Mouse (Mus musculus): ENCODE measurements around the gene Prss53. TPM values are rescaled to one million over a fixed set of nuclear protein-coding genes. Genes with fewer than 3 reads are reported as not detected.
"Not testable (repeated sequence)": the region's sequence is repeated elsewhere in the genome, so short reads cannot be mapped to it uniquely, and the experiment has no call there.

Prss53 gene
- polyA plus RNA-seq, 1 experiment from 2014 or later: 0.98 TPM

GRCm38 (mm10) chr7:127867641-127868040 is 23.1 kb downstream of the Prss53 start:
- H3K27me3 ChIP-seq (replicated peaks): no peaks in the 10 kb centered on the region
- H3K4me1 ChIP-seq: 0 out of 2 replicates have a peak, but pooled peaks cover 4% of the 10 kb centered on the region
- ATAC-seq (ENCODE audit: low FRiP score, low read depth): no peak
- no peak overlapping the region for H3K27ac ChIP-seq
- no peak overlapping the region for H3K9ac ChIP-seq
- no peaks in the 10 kb centered on the region for H3K9me3 ChIP-seq
- 98% methylated on average over 18 of the region's 18 CpGs for WGBS
- H3K4me3 ChIP-seq: no peak overlapping the region
- no peak overlapping the region for H3K4me2 ChIP-seq (replicated peaks)
- peaks cover 55% of the 10 kb centered on the region for H3K36me3 ChIP-seq

GRCm38 (mm10) chr7:127866434-127866833 is 24.3 kb downstream of the Prss53 start:
- 94% methylated on average over 12 of the region's 12 CpGs for WGBS
- H3K9me3 ChIP-seq: no peaks in the 10 kb centered on the region
- no peak overlapping the region for H3K4me2 ChIP-seq (replicated peaks)
- H3K9ac ChIP-seq: no peak overlapping the region
- 0 out of 2 replicates have a peak, but pooled peaks cover 4% of the 10 kb centered on the region for H3K4me1 ChIP-seq
- no peaks in the 10 kb centered on the region for H3K27me3 ChIP-seq (replicated peaks)
- peaks cover 54% of the 10 kb centered on the region for H3K36me3 ChIP-seq
- no peak overlapping the region for H3K27ac ChIP-seq
- peak overlapping the region; percentile 4; the same call in 1 of the 2 replicates for H3K4me3 ChIP-seq
- ATAC-seq (ENCODE audit: low FRiP score, low read depth): no peak

DNA sequence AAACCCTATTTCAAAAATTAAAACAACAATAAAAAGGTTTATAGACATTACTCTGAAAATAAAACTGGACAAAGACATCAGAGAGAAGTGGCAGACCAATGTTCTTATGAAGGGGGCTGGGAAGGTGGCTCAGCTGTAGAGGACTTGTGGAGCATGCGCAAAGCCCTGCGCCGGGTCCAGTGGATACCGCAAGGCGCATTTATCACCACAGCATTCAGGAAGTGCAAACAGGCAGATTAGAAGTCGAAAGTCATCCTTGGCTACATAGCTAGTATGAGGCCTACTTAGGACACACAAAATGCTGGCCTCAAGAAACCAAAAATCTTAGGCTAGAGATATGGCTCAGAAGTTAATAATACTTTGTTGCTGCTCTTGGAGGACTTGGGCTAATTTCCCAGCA is 32.5 kb downstream of the Prss53 start:
- H3K9me3 ChIP-seq: no peaks in the 10 kb centered on the region
- 97% methylated on average over 6 of the region's 6 CpGs for WGBS
- H3K4me2 ChIP-seq (replicated peaks): no peak overlapping the region
- no peak overlapping the region for H3K9ac ChIP-seq
- H3K36me3 ChIP-seq: peaks cover 3% of the 10 kb centered on the region; the same call in 1 of the 2 replicates
- no peaks in the 10 kb centered on the region for H3K4me1 ChIP-seq
- no peak overlapping the region for H3K27ac ChIP-seq
- no peak overlapping the region for H3K4me3 ChIP-seq
- H3K27me3 ChIP-seq (replicated peaks): no peaks in the 10 kb centered on the region
- no peak for ATAC-seq (ENCODE audit: low FRiP score, low read depth)

DNA sequence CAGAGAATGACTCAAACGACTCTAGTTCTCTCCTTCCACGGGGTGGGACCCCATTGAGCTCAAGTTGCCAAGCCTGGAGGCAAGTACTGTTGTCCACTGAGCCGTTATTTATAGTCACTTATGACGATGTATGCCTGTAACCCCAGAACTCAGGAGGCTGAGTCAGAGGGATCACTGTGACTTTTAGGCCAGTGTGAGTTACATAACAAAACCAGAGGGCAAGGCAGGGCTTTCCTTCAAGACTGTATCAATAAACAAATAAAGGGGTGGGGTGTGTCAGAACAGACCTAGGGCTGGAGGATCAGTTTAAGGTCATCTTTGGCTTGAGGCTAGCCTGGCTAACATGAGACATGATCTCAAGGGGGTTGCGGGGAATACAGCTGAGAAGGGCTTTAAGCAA is 39.9 kb downstream of the Prss53 start:
- no peaks in the 10 kb centered on the region for H3K9me3 ChIP-seq
- H3K4me2 ChIP-seq (replicated peaks): no peak overlapping the region
- no peak for ATAC-seq (ENCODE audit: low FRiP score, low read depth)
- peaks cover 3% of the 10 kb centered on the region; the same call in 1 of the 2 replicates for H3K36me3 ChIP-seq
- H3K27me3 ChIP-seq (replicated peaks): no peaks in the 10 kb centered on the region
- no peak overlapping the region for H3K27ac ChIP-seq
- 70% methylated on average over 5 of the region's 5 CpGs for WGBS
- H3K4me1 ChIP-seq: no peaks in the 10 kb centered on the region
- no peak overlapping the region for H3K4me3 ChIP-seq
- H3K9ac ChIP-seq: no peak overlapping the region

GRCm38 (mm10) chr7:127849973-127850875 is 40.5 kb downstream of the Prss53 start:
- Histone ChIP-seq H3K27ac (no peak overlapping the region), H3K4me1 (no peaks in the 10 kb centered on the region), H3K9ac (no peak overlapping the region), H3K4me2 (replicated peaks) (no peak overlapping the region), H3K4me3 (no peak overlapping the region), H3K36me3 (peaks cover 3% of the 10 kb centered on the region; the same call in 1 of the 2 replicates), H3K27me3 (replicated peaks) (no peaks in the 10 kb centered on the region), H3K9me3 (no peaks in the 10 kb centered on the region)
- WGBS: 76% methylated on average over 6 of the region's 6 CpGs
- no peak for ATAC-seq (ENCODE audit: low FRiP score, low read depth)

- 0 out of 2 replicates have a peak overlapping the region, but pooled peaks have one; percentile 55 for H3K27ac ChIP-seq
- WGBS: under 1% methylated on average over 40 of the region's 40 CpGs
Observed at GRCm38 (mm10) chr7:127842001-127842718, 48.6 kb downstream of the Prss53 start.

GRCm38 (mm10) chr7:127841340-127842000 is 49.3 kb downstream of the Prss53 start:
- H3K9me3 ChIP-seq: no peaks in the 10 kb centered on the region
- peak overlapping the region; percentile 55 for H3K4me3 ChIP-seq
- H3K4me2 ChIP-seq (replicated peaks): peak overlapping the region; percentile 79
- no peaks in the 10 kb centered on the region for H3K27me3 ChIP-seq (replicated peaks)
- peak overlapping the region; percentile 58 for H3K9ac ChIP-seq
- peaks cover 7% of the 10 kb centered on the region; the same call in 1 of the 2 replicates for H3K4me1 ChIP-seq
- peak overlapping the region; percentile 55 for H3K27ac ChIP-seq
- under 1% methylated on average over 46 of the region's 46 CpGs for WGBS
- H3K36me3 ChIP-seq: no peaks in the 10 kb centered on the region; the same call in 1 of the 2 replicates
- ATAC-seq (ENCODE audit: low FRiP score, low read depth): peak; percentile 90

More at GRCm38 (mm10) chr7:127842001-127842718, 48.6 kb downstream of the Prss53 start:
- Histone ChIP-seq H3K36me3 (no peaks in the 10 kb centered on the region; the same call in 1 of the 2 replicates), H3K4me2 (replicated peaks) (peak overlapping the region; percentile 79), H3K4me3 (peak overlapping the region; percentile 55), H3K27me3 (replicated peaks) (no peaks in the 10 kb centered on the region), H3K9ac (peak overlapping the region; percentile 58), H3K9me3 (no peaks in the 10 kb centered on the region), H3K4me1 (peaks cover 7% of the 10 kb centered on the region; the same call in 1 of the 2 replicates)
- ATAC-seq (ENCODE audit: low FRiP score, low read depth): peak; percentile 61

DNA sequence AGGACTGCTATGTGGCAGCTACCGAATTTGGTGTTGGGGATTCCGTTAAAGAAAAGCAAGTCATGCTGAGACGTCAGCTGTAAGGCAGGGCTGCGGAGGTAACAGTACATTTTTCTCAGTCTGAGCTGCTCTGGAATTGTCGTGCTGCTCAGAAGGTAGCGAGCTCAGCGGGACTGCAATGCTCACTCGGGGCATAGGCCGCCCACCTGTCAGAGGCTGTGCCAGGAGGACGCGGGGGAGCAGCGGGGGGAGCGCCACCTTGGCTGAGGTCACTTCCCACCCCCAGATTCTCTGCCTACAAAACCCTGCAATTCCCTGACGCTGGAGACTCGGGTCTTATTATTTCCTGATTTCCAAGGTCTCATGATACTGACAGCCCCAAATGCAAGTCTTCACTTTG is 49.9 kb downstream of the Prss53 start:
- peaks cover 7% of the 10 kb centered on the region; the same call in 1 of the 2 replicates for H3K4me1 ChIP-seq
- WGBS: 7% methylated on average over 15 of the region's 15 CpGs
- H3K27ac ChIP-seq: 0 out of 2 replicates have a peak overlapping the region, but pooled peaks have one; percentile 54
- no peaks in the 10 kb centered on the region for H3K36me3 ChIP-seq
- no peak; the same call in 1 of the 2 replicates for ATAC-seq (ENCODE audit: low FRiP score, low read depth)
- no peaks in the 10 kb centered on the region for H3K27me3 ChIP-seq (replicated peaks)
- peak overlapping the region; percentile 55 for H3K4me3 ChIP-seq
- H3K9ac ChIP-seq: peak overlapping the region; percentile 58
- H3K9me3 ChIP-seq: no peaks in the 10 kb centered on the region
- peak overlapping the region; percentile 79 for H3K4me2 ChIP-seq (replicated peaks)

- not testable (repeated sequence) for H3K4me3 ChIP-seq; H3K4me2 ChIP-seq (replicated peaks)
- 80% methylated on average over 2 of the region's 2 CpGs for WGBS
Observed at GRCm38 (mm10) chr7:127840031-127840430, 50.7 kb downstream of the Prss53 start.

GRCm38 (mm10) chr7:127837878-127838277 is 52.9 kb downstream of the Prss53 start:
- not testable (repeated sequence) for H3K4me1 ChIP-seq; H3K9ac ChIP-seq; H3K4me3 ChIP-seq; ATAC-seq (ENCODE audit: low FRiP score, low read depth); H3K36me3 ChIP-seq; H3K9me3 ChIP-seq; H3K4me2 ChIP-seq (replicated peaks); H3K27me3 ChIP-seq (replicated peaks); H3K27ac ChIP-seq
- WGBS: 74% methylated on average over 4 of the region's 4 CpGs

More at GRCm38 (mm10) chr7:127840031-127840430, 50.7 kb downstream of the Prss53 start:
- not testable (repeated sequence) for ATAC-seq (ENCODE audit: low FRiP score, low read depth); H3K4me1 ChIP-seq; H3K36me3 ChIP-seq; H3K9ac ChIP-seq; H3K9me3 ChIP-seq; H3K27ac ChIP-seq; H3K27me3 ChIP-seq (replicated peaks)

GRCm38 (mm10) chr7:127837473-127837872 is 53.3 kb downstream of the Prss53 start:
- H3K9me3 ChIP-seq: no peaks in the 10 kb centered on the region
- no peak overlapping the region for H3K4me2 ChIP-seq (replicated peaks)
- peaks cover 5% of the 10 kb centered on the region; the same call in 1 of the 2 replicates for H3K4me1 ChIP-seq
- no peak overlapping the region for H3K9ac ChIP-seq
- WGBS: 94% methylated on average over 5 of the region's 5 CpGs
- H3K4me3 ChIP-seq: no peak overlapping the region
- ATAC-seq (ENCODE audit: low FRiP score, low read depth): no peak
- H3K27ac ChIP-seq: no peak overlapping the region
- no peaks in the 10 kb centered on the region for H3K36me3 ChIP-seq
- no peaks in the 10 kb centered on the region for H3K27me3 ChIP-seq (replicated peaks)

All from neural tube, embryonic 12.5 days (tissue).